Mouse (Mus musculus): ENCODE data around the gene Flg2. TPM values are rescaled to one million over a fixed set of nuclear protein-coding genes. Genes with fewer than 3 reads are reported as not detected.

The Flg2 gene
- polyA plus RNA-seq (2015; fragmentation: Nextera tagmentation; extraction: Ambion mirVana) = not detected in 2 replicates

GRCm38 (mm10) chr3:93196978-93197377 lies at the start of gene Flg2:
Gene Flg2, plus strand, starts transcription at chr3:93197278.
- DNase-seq (ENCODE audit: low spot score) (no peak), ATAC-seq (replicated peaks; ENCODE audit: low FRiP score, low read depth) (no peak)
- no peak within 1 kb of the TSS for H3K9ac ChIP-seq (ENCODE audit: low read depth, low read length)
- TF ChIP-seq CTCF (IDR thresholded peaks at IDR 0.05; ENCODE audit: low read depth) = no peak
- no peak within 1 kb of the TSS for H3K27ac ChIP-seq
- WGBS = 84% methylated on average over 3 of the region's 3 CpGs
- H3K36me3 ChIP-seq (ENCODE audit: insufficient read depth, low read length) = no peaks in the 10 kb centered on the region
- H3K4me2 ChIP-seq (ENCODE audit: low read length) = no peak within 1 kb of the TSS
- no peaks in the 10 kb centered on the region for H3K9me3 ChIP-seq (replicated peaks; ENCODE audit: low read length)
- H3K27me3 ChIP-seq (ENCODE audit: insufficient read depth, low read length) = no peaks in the 10 kb centered on the region
- no peaks in the 10 kb centered on the region for H3K4me1 ChIP-seq (replicated peaks; ENCODE audit: insufficient read depth, low read length)
- no peak within 1 kb of the TSS for H3K4me3 ChIP-seq (replicated peaks; ENCODE audit: low read depth, low read length)

GRCm38 (mm10) chr3:93162502-93162901 lies 34.6 kb upstream of the Flg2 start:
- 22% methylated on average over 6 of the region's 6 CpGs for WGBS
- H3K36me3 ChIP-seq (ENCODE audit: insufficient read depth, low read length) = no peaks in the 10 kb centered on the region
- H3K9me3 ChIP-seq (replicated peaks; ENCODE audit: low read length) = no peaks in the 10 kb centered on the region
- no peak overlapping the region for H3K4me3 ChIP-seq (replicated peaks; ENCODE audit: low read depth, low read length)
- H3K9ac ChIP-seq (ENCODE audit: low read depth, low read length) = no peak overlapping the region
- H3K4me2 ChIP-seq (ENCODE audit: low read length) = no peak overlapping the region
- ATAC-seq (replicated peaks; ENCODE audit: low FRiP score, low read depth) = no peak
- no peaks in the 10 kb centered on the region for H3K27me3 ChIP-seq (ENCODE audit: insufficient read depth, low read length)
- H3K4me1 ChIP-seq (replicated peaks; ENCODE audit: insufficient read depth, low read length) = no peaks in the 10 kb centered on the region
- DNase-seq (ENCODE audit: low spot score) = no peak
- H3K27ac ChIP-seq = no peak overlapping the region
- TF ChIP-seq CTCF (IDR thresholded peaks at IDR 0.05; ENCODE audit: low read depth) = no peak

GRCm38 (mm10) chr3:93162996-93163592 lies 34.0 kb upstream of the Flg2 start:
- H3K36me3 ChIP-seq (ENCODE audit: insufficient read depth, low read length) = no peaks in the 10 kb centered on the region
- WGBS = 48% methylated on average over 1 of the region's 1 CpGs
- no peak overlapping the region for H3K9ac ChIP-seq (ENCODE audit: low read depth, low read length)
- no peak overlapping the region for H3K27ac ChIP-seq
- no peak for DNase-seq (ENCODE audit: low spot score)
- no peaks in the 10 kb centered on the region for H3K27me3 ChIP-seq (ENCODE audit: insufficient read depth, low read length)
- no peak overlapping the region for H3K4me3 ChIP-seq (replicated peaks; ENCODE audit: low read depth, low read length)
- H3K9me3 ChIP-seq (replicated peaks; ENCODE audit: low read length) = no peaks in the 10 kb centered on the region
- no peak overlapping the region for H3K4me2 ChIP-seq (ENCODE audit: low read length)
- no peak for ATAC-seq (replicated peaks; ENCODE audit: low FRiP score, low read depth)
- TF ChIP-seq CTCF (IDR thresholded peaks at IDR 0.05; ENCODE audit: low read depth) = no peak
- no peaks in the 10 kb centered on the region for H3K4me1 ChIP-seq (replicated peaks; ENCODE audit: insufficient read depth, low read length)

DNA sequence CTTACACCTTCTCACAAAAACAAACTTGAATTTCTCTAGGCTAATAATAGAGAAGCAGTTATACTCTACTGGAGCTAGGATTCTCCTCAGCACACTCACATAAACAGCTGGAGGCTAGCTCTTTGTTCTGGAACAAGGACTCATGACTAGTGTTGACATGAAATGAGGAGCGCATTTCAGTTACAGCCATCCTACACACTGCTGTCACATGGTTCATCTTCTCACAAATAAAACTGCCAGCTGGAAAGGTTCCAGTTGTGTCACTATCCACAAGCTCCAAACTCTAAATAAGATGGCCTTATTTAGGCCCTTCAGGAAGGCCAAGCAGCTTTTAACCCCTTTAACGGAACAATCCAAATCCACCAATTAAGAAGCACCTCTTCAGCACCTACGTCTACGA lies 16.2 kb upstream of the Flg2 start:
- 72% methylated on average over 4 of the region's 4 CpGs for WGBS
- Histone ChIP-seq H3K27me3 (ENCODE audit: insufficient read depth, low read length) (no peaks in the 10 kb centered on the region), H3K4me1 (replicated peaks; ENCODE audit: insufficient read depth, low read length) (no peaks in the 10 kb centered on the region), H3K4me3 (replicated peaks; ENCODE audit: low read depth, low read length) (no peak overlapping the region), H3K9me3 (replicated peaks; ENCODE audit: low read length) (no peaks in the 10 kb centered on the region), H3K36me3 (ENCODE audit: insufficient read depth, low read length) (no peaks in the 10 kb centered on the region), H3K4me2 (ENCODE audit: low read length) (no peak overlapping the region), H3K27ac (no peak overlapping the region), H3K9ac (ENCODE audit: low read depth, low read length) (no peak overlapping the region)
- DNase-seq (ENCODE audit: low spot score) = peak; percentile 5
- ATAC-seq (replicated peaks; ENCODE audit: low FRiP score, low read depth) = no peak
- TF ChIP-seq CTCF (IDR thresholded peaks at IDR 0.05; ENCODE audit: low read depth) = no peak

DNA sequence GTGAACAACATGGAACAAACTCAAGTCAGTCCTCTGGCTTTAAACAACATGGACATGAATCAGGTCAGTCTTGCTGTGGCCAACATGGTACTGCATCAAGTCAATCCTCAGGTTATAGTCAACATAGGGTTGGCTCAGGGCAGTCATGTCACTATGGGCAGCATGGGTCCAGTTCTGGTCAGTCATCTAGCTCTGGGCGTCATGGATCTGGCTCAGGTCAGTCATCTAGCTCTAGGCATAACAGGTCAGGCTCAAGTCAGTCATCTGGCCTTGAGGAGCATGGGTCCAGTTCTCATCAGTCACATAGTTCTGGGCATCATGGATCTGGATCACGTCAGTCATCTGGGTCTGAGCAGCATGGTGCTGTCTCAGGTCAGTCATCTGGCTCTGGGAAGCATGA lies 4.9 kb downstream of the Flg2 start:
- no peak for TF ChIP-seq CTCF (IDR thresholded peaks at IDR 0.05; ENCODE audit: low read depth)
- no peaks in the 10 kb centered on the region for H3K4me1 ChIP-seq (replicated peaks; ENCODE audit: insufficient read depth, low read length)
- H3K36me3 ChIP-seq (ENCODE audit: insufficient read depth, low read length) = no peaks in the 10 kb centered on the region
- WGBS = 86% methylated on average over 2 of the region's 2 CpGs
- H3K4me3 ChIP-seq (replicated peaks; ENCODE audit: low read depth, low read length) = no peak overlapping the region
- no peak for DNase-seq (ENCODE audit: low spot score)
- H3K27ac ChIP-seq = no peak overlapping the region
- H3K4me2 ChIP-seq (ENCODE audit: low read length) = no peak overlapping the region
- no peak overlapping the region for H3K9ac ChIP-seq (ENCODE audit: low read depth, low read length)
- no peak for ATAC-seq (replicated peaks; ENCODE audit: low FRiP score, low read depth)
- no peaks in the 10 kb centered on the region for H3K9me3 ChIP-seq (replicated peaks; ENCODE audit: low read length)
- no peaks in the 10 kb centered on the region for H3K27me3 ChIP-seq (ENCODE audit: insufficient read depth, low read length)

DNA sequence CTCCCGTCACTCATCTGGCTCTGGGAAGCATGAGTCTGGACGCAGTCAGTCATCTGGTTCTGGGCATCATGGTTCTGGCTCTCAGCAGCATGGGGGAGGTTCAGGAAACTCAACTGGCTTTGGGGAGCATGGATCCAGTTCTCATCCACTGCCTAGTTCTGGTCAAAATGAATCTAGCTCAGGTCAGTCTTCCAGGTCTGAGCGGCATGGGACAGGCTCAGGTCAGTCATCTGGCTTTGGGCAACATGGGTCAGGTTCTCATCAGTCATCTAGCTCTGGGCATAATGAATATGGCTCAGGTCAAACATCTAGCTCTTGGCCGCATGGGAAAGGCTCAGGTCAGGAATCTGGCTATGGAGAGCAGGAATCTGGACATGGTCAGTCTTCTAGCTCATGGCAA lies 5.4 kb downstream of the Flg2 start:
- Histone ChIP-seq H3K4me1 (replicated peaks; ENCODE audit: insufficient read depth, low read length) (no peaks in the 10 kb centered on the region), H3K9ac (ENCODE audit: low read depth, low read length) (no peak overlapping the region), H3K27me3 (ENCODE audit: insufficient read depth, low read length) (no peaks in the 10 kb centered on the region), H3K4me3 (replicated peaks; ENCODE audit: low read depth, low read length) (no peak overlapping the region), H3K4me2 (ENCODE audit: low read length) (no peak overlapping the region), H3K36me3 (ENCODE audit: insufficient read depth, low read length) (no peaks in the 10 kb centered on the region), H3K27ac (no peak overlapping the region), H3K9me3 (replicated peaks; ENCODE audit: low read length) (no peaks in the 10 kb centered on the region)
- ATAC-seq (replicated peaks; ENCODE audit: low FRiP score, low read depth) (0 out of 2 replicates have a peak, but pooled peaks have one; percentile 13), DNase-seq (ENCODE audit: low spot score) (no peak)
- WGBS = 86% methylated on average over 4 of the region's 4 CpGs
- TF ChIP-seq CTCF (IDR thresholded peaks at IDR 0.05; ENCODE audit: low read depth) = no peak

Other genes with a start within 250 kb of the Flg2 start
- not detected in 2 replicates for gene Lce3d, start 239.9 kb upstream of the Flg2 start, polyA plus RNA-seq (2015; fragmentation: Nextera tagmentation; extraction: Ambion mirVana)
- gene Lce3e, start 230.2 kb upstream of the Flg2 start, polyA plus RNA-seq (2015; fragmentation: Nextera tagmentation; extraction: Ambion mirVana) = not detected in 2 replicates
- not detected in 2 replicates for gene Lce3f, start 205.1 kb upstream of the Flg2 start, polyA plus RNA-seq (2015; fragmentation: Nextera tagmentation; extraction: Ambion mirVana)
- gene Crct1, start 181.6 kb upstream of the Flg2 start, polyA plus RNA-seq (2015; fragmentation: Nextera tagmentation; extraction: Ambion mirVana) = 0.45 and 0.52 TPM in 2 replicates
- 0.13 TPM in 1 of 2 replicates, not detected in the other for gene Lce1m, start 178.2 kb upstream of the Flg2 start, polyA plus RNA-seq (2015; fragmentation: Nextera tagmentation; extraction: Ambion mirVana)
- not detected in 2 replicates for gene Gm4858, start 128.5 kb upstream of the Flg2 start, polyA plus RNA-seq (2015; fragmentation: Nextera tagmentation; extraction: Ambion mirVana)
- gene Crnn, start 52.5 kb upstream of the Flg2 start, polyA plus RNA-seq (2015; fragmentation: Nextera tagmentation; extraction: Ambion mirVana) = not detected in 2 replicates
- 0.28 and 0.32 TPM in 2 replicates for gene Flg, start 76.2 kb downstream of the Flg2 start, polyA plus RNA-seq (2015; fragmentation: Nextera tagmentation; extraction: Ambion mirVana)
- 0.04 and 0.05 TPM in 2 replicates for gene Hrnr, start 122.5 kb downstream of the Flg2 start, polyA plus RNA-seq (2015; fragmentation: Nextera tagmentation; extraction: Ambion mirVana)
- 0.04 and 0.05 TPM in 2 replicates for gene Rptn, start 196.4 kb downstream of the Flg2 start, polyA plus RNA-seq (2015; fragmentation: Nextera tagmentation; extraction: Ambion mirVana)
- gene Tchh, start 245.1 kb downstream of the Flg2 start, polyA plus RNA-seq (2015; fragmentation: Nextera tagmentation; extraction: Ambion mirVana) = 6.7 and 7.1 TPM in 2 replicates